Mouse (Mus musculus): ENCODE measurements around the gene Camkmt.

DNA sequence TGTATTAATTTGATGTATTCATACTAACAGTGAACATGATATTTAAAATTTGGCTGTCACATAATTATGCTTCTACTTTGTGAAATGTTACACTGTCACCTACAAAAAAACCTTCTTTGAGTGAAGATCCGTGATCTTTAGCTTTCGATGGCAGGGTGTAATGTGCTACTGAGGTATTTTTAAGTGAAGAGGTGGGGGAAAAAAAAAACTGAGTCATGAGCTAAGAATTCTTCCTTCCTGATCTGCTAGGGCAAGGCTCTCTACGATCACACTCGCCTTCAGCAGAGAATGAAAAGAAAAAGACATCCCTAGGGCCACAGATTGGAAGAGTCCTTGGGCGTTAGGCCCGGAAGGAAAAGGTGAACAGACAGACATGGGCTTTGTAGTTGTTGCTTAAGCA is 201.9 kb downstream of the Camkmt start:
- TF ChIP-seq POLR2A (IDR thresholded peaks at IDR 0.05; ENCODE audit: borderline replicate concordance, extremely low read depth, insufficient read depth, insufficient read length, poor library complexity, severe bottlenecking) (no peak), CTCF (IDR thresholded peaks at IDR 0.05; ENCODE audit: borderline replicate concordance, extremely low read depth, insufficient read depth, insufficient read length) (no peak)

Measured in brain, embryonic 14.5 days (tissue).